In genomic region chr5:130143977-130144333, GRCm38 (mm10) we compare ENCODE assay signal across 8 mouse cellular contexts. TPM values are rescaled to one million over a fixed set of nuclear protein-coding genes. Genes with fewer than 3 reads are reported as not detected.
A peak's percentile ranks its signal among the peaks of the same experiment; 100 is the strongest.
DNase-seq lines count a peak whose midpoint lies in the region; ATAC-seq and TF ChIP-seq lines count a peak whose summit lies in the region.

No protein-coding gene starts in this region.

- no peaks in the 10 kb centered on the region for H3K27me3 ChIP-seq in forebrain, embryonic 16.5 days (replicated peaks; ENCODE audit: control insufficient read depth, insufficient read depth, low read length)
- peaks cover 8% of the 10 kb centered on the region; the same call in 1 of the 2 replicates for H3K27me3 ChIP-seq in hindbrain, embryonic 10.5 days (ENCODE audit: insufficient read depth, poor library complexity, severe bottlenecking)

- peak overlapping the region; percentile 76 for H3K4me2 ChIP-seq in forebrain, embryonic 16.5 days (ENCODE audit: low read length)

- H3K4me3 ChIP-seq in ES-E14 (ENCODE audit: insufficient read depth in 1 of 2, low read depth in 1 of 2, low read length in 2 of 2, poor library complexity in 1 of 2, severe bottlenecking in 1 of 2): peak overlapping the region; percentile 75 to 89
- H3K4me3 ChIP-seq in forebrain, embryonic 16.5 days (replicated peaks; ENCODE audit: low read length): peak overlapping the region; percentile 72
- H3K4me3 ChIP-seq in hindbrain, embryonic 10.5 days: peak overlapping the region; percentile 68

- H3K9me3 ChIP-seq in ES-E14 (ENCODE audit: control insufficient read depth, insufficient read depth, low read depth, low read length): no peaks in the 10 kb centered on the region
- no peaks in the 10 kb centered on the region for H3K9me3 ChIP-seq in forebrain, embryonic 16.5 days (ENCODE audit: control insufficient read depth, low read length)
- H3K9me3 ChIP-seq in hindbrain, embryonic 10.5 days: no peaks in the 10 kb centered on the region

- DNase-seq in ES-E14 (ENCODE audit: low read depth, low spot score): peak; percentile 28
- peak; percentile 89 for DNase-seq in cerebellum, adult 11-12 months
- peak; percentile 72 for DNase-seq in hindbrain, embryonic 10.5 days (ENCODE audit: low spot score)
- DNase-seq in left cerebral cortex, adult 11 months (ENCODE audit: low spot score): peak; percentile 68
- peak; percentile 67 for DNase-seq in lung, postnatal 14 days
- DNase-seq in retina, embryonic 14.5 days (ENCODE audit: low spot score): peak; percentile 78
- DNase-seq in urinary bladder, postnatal 25 days (ENCODE audit: low spot score): peak; percentile 27

- no peak overlapping the region for H3K27ac ChIP-seq in ES-E14 (ENCODE audit: insufficient read depth, low read depth, low read length, poor library complexity, severe bottlenecking)
- H3K27ac ChIP-seq in forebrain, embryonic 16.5 days (ENCODE audit: low read length): peak overlapping the region; percentile 85
- H3K27ac ChIP-seq in hindbrain, embryonic 10.5 days: peak overlapping the region; percentile 91

- in situ Hi-C loops in ES-E14 (cut with MboI; ENCODE audit: low sequenced_read_pairs in 2 of 2, unreplicated experiment in 2 of 2): no loop called here

- H3K36me3 ChIP-seq in ES-E14 (ENCODE audit: control insufficient read depth, insufficient read depth, low read length, poor library complexity, severe bottlenecking): no peaks in the 10 kb centered on the region
- H3K36me3 ChIP-seq in forebrain, embryonic 16.5 days (ENCODE audit: control insufficient read depth, insufficient read depth): peaks cover 4% of the 10 kb centered on the region; the same call in 1 of the 2 replicates
- 0 out of 2 replicates have a peak, but pooled peaks cover 4% of the 10 kb centered on the region for H3K36me3 ChIP-seq in hindbrain, embryonic 10.5 days

- peak; percentile 32 for ATAC-seq in forebrain, embryonic 16.5 days

- no peaks in the 10 kb centered on the region; a peak in 1 of 4 replicates for H3K4me1 ChIP-seq in ES-E14 (ENCODE audit: control insufficient read depth in 2 of 2, insufficient read depth in 2 of 2, low read length in 2 of 2, poor library complexity in 1 of 2)
- peaks cover 14% of the 10 kb centered on the region for H3K4me1 ChIP-seq in forebrain, embryonic 16.5 days (replicated peaks; ENCODE audit: control insufficient read depth, insufficient read depth, low read length)
- peaks cover 24% of the 10 kb centered on the region for H3K4me1 ChIP-seq in hindbrain, embryonic 10.5 days (replicated peaks)

- WGBS in forebrain, embryonic 16.5 days: 3% methylated on average over 20 of the region's 20 CpGs
- 5% methylated on average over 20 of the region's 20 CpGs for WGBS in hindbrain, embryonic 10.5 days

- H3K9ac ChIP-seq in ES-E14 (ENCODE audit: insufficient read depth, low read depth, low read length, poor library complexity, severe bottlenecking): peak overlapping the region; percentile 21; the same call in 1 of the 2 replicates
- H3K9ac ChIP-seq in forebrain, embryonic 16.5 days (replicated peaks; ENCODE audit: low read depth, low read length): peak overlapping the region; percentile 60

TF ChIP-seq in ES-E14, 5 proteins besides CTCF, POLR2A, EP300 and RAD21:
- no peak for TF ChIP-seq ZNF384 (IDR thresholded peaks at IDR 0.05; ENCODE audit: low read depth, low read length)
- TF ChIP-seq ZC3H11A (IDR thresholded peaks at IDR 0.05; ENCODE audit: borderline replicate concordance, low read depth, low read length): 0 out of 2 replicates have a peak, but pooled peaks have one; percentile 15
TF ChIP-seq in ES-E14: peak in this region for 1.

RNA-seq across cellular contexts. Expression of gene Kctd7, which starts 0.7 kb away (rescaled TPM):
- total RNA-seq in ES-E14 (2012; rRNA removed): 1.0 and 1.2 TPM in 2 replicates
- 14.3 and 14.9 TPM in 2 replicates for polyA plus RNA-seq in forebrain, embryonic 16.5 days (2015; fragmentation: Nextera tagmentation; extraction: Ambion mirVana)
- polyA plus RNA-seq in hindbrain, embryonic 10.5 days (2016; fragmentation: Nextera tagmentation; extraction: Ambion mirVana): 5.0 and 6.6 TPM in 2 replicates

RNA-seq across cellular contexts. Expression of gene Rabgef1, which starts 27.6 kb away (rescaled TPM):
- 17.0 and 18.2 TPM in 2 replicates for total RNA-seq in ES-E14 (2012; rRNA removed)
- polyA plus RNA-seq in forebrain, embryonic 16.5 days (2015; fragmentation: Nextera tagmentation; extraction: Ambion mirVana): 44.7 and 47.0 TPM in 2 replicates
- 23.5 and 27.3 TPM in 2 replicates for polyA plus RNA-seq in hindbrain, embryonic 10.5 days (2016; fragmentation: Nextera tagmentation; extraction: Ambion mirVana)

Comparison
In these comparisons a context has a peak if more than half of its experiments do, and no peak if none do; other contexts are left out.
1. DNase-seq: peak in every context shown above with its lines; median percentile 89 in cerebellum, adult 11-12 months; 78 in retina, embryonic 14.5 days; 72 in hindbrain, embryonic 10.5 days; 68 in left cerebral cortex, adult 11 months; 67 in lung, postnatal 14 days; 28 in ES-E14; 27 in urinary bladder, postnatal 25 days.